Mouse (Mus musculus): Measurements from ENCODE around the gene Cbs. TPM values are rescaled to one million over a fixed set of nuclear protein-coding genes. Genes with fewer than 3 reads are reported as not detected.
"Not testable (repeated sequence)": the region's sequence is repeated elsewhere in the genome, so short reads cannot be mapped to it uniquely, and the experiment has no call there.

Gene Cbs
- total RNA-seq, 2 experiments from 2014 or later, result 17.8 to 39.9 TPM

DNA sequence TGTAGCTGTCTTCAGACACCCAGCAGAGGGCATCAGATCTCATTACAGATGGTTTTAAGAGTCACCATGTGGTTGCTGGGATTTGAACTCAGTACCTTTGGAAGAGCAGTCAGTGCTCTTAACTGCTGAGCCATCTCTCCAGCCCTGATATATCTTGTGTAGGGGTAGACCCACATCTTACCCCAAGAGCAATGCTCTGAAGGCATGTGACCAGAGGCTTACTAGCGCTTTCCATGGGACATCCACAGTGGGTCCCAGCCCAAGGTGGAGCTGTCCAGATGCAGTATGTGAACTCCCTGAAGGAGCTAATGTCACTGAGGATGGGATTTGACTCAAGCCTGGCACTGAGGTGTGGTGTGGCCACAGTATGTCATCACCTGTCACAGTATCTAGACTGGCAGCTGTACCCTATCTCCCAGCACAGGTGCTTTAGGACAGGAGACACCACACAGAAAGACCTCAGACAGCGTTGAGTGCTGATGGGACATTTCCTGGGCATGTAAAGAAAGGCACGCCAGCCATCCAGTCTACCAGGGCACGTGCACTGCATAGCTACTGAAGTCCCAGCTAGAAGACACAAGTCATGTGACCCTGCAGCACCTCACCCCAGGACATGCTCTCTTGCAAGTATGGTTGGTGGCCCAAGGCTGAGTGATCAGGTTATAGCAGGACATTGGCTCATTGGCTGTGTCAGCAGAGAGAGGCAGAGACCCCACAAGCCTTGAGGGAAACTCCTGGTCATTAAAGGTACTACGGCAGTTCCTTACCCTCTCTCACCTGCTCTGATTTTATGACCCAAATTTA is 9.4 kb upstream of the Cbs start:
- no peak for DNase-seq

DNA sequence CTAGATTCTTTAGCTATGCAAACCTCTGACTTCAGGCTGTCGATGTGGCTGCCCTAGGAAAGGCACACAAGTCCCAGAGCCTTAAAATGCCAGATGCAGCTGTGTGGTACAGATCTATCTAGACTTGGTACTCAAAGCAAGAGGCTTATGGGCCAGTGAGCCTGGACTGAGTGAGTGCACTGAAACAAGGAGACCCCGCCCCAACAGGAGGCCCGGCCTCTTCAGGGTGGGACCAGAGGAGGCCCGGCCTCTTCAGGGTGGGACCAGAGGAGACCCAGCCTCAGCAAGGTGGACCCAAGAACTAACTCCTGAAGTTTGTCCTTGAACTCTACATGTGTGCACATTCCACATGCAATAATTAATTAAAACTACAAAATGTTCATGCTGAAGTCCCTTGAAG is 5.9 kb upstream of the Cbs start:
- no peak for DNase-seq

DNA sequence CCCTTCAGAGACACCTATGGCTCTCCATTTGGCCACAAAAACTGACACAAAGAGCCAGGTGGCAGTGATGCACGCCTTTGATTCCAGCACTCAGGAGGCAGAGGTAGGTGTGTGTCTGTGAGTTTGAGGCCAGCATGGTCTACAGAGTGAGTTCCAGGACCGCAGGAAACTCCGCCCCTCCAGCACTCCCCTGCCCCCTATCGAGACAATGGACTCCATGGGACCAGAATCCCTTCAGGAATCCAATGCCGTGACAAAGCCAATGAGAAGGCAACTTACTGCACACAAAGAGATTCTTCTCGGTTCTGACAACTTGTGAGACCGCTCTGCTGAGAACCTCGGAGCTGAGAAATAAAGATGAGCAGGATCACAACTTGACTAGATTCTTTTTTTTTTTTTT is 5.3 kb upstream of the Cbs start:
- DNase-seq, result no peak

DNA sequence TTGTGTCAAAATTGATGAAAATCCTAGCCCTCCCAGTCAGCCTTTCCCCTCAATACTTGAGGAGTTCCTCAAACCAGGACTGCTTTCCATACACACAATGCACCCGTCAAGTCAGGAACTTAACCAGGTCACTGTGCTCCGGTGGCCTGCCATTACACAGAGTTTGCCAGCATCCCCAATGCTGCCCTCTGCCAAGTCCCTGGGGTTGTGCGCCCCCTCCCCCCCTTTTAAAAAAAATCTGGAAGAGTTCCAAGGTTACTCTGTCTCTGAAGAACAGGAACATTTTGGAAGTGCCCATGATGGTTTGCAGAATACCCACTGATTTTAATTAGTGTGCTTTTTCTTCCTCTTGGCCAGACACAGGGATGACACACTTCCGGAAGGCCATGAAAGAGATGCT is 2.6 kb upstream of the Cbs start:
- DNase-seq, result peak; percentile 43

DNA sequence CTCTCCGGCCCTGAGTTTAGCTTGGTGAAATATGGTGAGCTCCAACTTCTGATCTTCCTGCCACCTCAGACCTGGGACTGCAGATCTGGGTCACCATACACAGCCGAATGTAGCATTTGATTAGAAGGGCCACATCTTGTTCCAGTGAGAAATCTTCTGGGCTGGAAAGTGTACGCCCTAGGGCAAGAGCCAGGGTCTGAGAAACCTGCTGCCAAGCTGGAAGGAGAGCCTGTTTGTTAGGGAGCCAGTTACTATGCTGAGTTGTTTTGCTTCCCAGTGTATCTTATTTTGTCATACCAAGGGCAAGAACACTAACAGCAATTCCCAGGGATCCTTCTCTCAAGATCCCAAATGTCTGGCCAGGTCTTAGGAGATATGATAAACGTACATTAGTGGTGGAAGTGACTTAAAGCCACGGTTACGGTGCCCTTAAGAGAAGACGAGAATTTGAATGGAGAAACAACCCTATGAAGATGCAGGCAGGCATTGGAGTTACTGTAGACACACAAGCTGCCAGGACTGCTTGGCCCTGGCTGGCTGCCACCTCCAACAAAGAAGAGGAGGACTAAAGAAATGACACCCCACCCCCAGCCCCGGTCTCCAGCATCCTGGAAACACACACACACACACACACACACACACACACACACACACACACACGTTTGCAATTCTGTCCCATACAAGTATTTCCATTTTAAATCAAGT is 980 bp upstream of the Cbs start:
- peak; percentile 62 for DNase-seq

DNA sequence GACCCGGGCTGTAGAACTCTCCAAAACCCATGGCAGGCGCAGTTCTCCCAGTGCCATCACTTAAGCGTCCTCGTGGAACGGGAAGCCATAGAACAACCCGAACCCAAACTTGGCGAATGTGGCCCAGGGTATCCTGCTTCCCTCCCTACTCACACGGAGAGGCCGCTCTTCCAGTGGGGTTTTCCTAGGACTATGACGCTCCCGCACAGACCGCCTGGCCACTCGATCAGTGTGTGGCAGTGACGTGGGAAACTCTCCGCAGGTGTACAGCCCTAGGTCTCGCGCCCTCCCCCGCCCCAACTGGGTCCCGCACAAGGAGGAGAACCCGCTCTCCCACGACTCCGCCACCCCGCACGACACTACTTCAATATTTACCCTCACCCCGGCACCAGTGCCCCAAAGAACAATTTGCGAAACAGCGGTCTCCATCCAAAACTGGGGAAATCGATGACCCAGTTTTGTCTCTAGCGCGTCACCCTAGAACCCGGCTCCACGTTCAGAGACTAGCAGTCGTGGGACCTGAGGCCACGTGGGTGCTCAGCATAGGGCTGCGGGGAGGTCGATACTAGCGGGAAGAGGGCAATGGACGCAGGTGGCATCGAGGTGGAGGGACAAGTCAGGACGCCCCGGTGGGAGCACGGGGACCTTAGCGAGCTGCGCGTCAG is 629 bp downstream of the Cbs start:
- peak; percentile 19 for DNase-seq

DNA sequence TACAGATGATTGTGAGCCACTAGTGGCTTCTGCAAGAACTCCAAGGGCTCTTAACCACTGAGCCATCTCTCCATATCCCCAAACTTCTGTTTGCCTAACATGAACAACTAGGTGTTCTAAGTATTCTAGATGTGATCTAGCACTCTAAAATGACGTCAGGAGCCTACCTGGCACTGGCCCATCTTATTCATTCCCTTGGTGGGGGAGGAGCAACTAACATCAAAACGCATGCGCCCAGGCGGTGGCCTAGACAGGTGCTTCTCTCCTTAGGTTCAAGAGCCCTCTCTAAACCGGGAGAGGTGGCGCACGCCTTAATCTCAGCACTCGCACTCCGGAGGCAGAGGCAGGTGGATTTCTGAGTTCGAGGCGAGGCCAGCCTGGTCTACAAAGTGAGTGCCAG is 1.3 kb downstream of the Cbs start:
- DNase-seq, result no peak

DNA sequence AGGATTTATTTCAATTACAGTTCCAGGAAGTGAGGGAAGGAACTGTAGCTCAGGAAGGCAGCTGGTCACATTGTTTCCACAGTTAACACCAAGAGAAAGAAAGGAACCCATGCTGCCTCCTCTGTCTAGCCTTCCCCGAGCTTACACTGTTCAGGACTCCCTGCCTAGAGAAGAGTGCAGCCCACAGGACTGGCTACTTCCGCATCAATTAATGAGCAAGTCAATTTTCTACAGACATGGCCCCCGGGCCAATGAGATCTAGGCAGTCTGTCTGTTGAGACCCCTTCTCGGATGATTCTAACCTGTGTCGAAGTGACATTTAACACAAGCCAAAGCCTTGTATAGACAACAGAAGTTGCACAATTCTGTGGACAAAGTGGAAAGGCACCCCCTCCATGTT is 2.1 kb downstream of the Cbs start:
- DNase-seq, result no peak

DNA sequence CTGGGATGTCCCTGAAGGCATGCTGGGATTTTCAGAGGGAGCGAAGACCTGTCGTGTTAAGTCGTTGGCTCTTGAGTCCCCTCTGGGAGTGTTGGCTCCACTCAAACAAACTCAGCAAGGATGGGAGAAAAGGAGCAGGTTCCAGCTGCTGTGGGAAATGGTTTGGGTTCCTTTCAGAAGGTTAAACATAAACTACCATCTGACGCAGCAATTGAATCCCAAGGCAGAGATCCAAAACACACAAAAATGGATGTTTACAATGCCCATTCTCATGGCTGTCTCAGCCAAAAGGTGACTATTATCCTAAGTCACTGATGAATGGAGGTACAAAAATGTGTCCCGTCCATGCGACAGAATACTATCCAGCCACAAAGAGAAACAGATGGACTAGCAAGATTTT is 4.0 kb downstream of the Cbs start:
- no peak for DNase-seq

DNA sequence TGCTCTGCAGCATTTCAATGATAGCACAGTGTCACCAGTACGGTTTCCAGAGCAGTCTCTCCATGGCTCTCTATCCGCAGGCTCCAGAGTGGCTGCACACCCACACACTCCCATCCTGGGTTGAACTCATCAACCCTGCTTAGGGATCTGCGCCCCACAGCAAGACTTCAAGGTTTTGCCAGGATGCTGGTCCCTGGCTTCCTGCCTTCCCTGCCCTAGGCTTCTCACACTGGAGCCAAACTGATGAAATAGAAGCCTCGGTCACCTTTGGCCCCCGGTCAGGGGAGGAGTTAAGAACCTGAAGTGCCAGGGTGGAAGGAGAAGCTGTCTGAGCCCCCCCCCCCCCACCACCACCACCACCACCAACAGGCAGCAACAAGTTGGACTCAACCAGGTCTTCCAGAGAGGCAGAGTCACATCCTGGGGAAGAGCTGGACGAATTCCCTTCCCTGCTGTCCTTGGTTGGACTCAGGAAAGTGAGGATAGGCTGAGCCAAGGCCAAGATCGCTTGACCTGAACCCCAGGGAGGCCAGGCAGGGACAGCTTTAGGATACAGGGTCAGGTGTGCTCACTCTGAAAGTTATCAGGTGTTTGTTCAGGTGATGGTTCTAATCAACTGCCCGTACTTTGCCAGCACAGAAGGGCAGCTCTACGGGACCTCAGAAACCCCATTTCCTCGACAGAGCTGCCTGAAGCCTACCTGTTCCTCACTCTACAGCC is 5.8 kb downstream of the Cbs start:
- no peak for DNase-seq

DNA sequence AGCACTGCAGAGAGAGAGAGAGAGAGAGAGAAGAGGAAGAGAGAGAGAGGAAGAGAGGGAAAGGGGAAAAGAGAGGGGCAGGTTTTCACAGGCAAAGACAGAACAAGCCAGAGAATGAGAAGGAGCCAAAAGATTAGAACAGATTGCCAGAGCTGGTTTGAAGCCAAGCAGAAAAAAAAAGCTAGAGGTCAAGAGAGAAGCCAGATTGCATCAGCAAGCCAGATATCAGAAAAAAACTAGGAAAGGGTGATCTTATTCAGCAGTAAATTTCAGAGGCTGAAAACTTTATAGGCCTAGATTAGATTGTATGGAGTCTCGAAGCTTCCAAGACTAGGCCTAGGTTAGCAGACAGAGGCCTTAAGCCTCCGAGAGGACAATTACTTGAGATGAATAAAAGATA is 9.1 kb downstream of the Cbs start:
- no peak for DNase-seq

DNA sequence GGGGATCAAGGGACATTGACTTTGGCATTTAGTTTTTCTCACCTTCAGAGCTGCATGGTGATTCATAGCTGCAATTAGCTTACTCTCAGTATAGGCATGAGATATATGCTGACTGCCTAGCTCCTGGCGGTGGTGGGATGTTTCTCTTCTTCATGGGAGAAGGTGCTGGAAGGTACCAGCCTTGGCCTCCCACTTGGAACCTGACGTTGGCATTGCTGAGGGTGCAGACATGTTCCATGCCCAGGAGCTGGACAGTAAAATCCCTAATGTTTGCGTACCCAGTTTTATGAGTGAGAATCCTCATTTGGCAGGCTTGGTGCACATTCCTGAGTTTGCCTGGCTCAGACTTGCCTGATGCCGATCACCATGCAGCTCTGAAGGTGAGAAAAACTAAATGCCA is 13.9 kb downstream of the Cbs start:
- no peak for DNase-seq

DNA sequence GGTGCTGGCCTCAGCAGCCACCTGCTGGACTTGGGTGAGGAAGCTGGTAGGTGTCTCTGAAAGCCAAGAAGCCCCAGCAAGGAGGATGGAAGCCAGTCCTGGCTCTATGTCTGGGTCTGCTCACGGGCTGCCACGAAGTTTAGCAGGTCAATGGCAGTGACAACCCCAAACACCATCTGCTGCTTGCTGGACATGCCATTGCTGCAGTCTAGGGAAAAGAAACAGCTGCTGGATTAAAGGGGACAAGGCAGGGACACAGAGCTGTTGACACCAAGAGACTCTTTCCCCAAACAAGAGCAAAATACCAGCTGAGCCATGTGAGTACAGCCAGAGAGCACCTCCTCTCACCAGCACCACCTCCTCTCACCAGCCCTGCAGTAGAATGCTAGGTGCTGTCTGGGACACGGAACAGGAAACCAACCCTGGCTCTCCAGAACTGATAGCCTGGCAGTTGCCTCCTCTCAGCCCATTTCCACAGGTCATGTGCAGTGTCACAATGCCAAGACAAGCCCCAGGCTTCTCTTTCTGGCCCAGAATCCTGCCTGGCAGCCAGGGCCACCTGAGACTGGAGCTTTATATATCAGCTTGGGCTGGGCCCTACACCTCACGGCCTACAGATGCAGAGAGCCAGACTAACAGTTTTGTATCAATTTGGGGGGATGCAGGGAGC is 23.8 kb downstream of the Cbs start:
- DNase-seq, result no peak

DNA sequence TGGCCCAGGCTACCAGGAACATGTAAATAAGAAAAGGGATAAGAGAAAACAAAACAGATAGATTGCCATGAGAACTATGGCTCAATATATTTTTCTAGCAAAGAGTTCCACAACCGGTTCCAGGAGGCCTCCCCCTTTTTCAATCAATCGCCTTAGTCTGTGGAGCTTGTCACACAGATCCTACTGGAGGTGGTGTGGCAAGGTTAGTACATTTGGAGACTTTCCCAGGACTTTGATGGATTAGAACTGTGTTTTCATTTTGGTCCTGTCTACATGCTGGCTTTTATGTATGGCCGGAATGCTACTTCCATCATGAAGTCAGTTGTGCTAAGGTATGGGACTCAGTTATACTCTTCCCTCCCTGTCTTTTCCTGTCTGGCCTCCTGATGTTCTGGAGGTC is 27.1 kb downstream of the Cbs start:
- DNase-seq, result no peak

DNA sequence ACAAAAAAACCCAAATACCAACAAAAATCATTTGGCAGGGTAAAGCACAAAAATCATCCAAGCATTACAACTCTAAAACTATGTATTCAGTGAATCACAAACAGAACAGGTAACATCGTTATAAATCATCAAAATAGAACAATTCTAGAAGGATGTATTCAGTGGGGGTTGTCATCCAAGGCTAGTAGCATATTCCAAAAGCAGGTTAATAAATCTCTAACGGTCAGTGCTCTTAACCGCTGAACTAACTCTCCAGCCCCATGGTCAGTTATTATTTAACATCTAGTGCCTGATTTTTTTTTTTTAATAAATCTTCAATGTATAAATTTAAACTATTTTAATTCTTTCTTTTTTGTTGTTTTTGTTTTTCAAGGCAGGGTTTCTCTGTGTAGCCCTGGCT is 27.9 kb downstream of the Cbs start:
- not testable (repeated sequence) for DNase-seq

DNA sequence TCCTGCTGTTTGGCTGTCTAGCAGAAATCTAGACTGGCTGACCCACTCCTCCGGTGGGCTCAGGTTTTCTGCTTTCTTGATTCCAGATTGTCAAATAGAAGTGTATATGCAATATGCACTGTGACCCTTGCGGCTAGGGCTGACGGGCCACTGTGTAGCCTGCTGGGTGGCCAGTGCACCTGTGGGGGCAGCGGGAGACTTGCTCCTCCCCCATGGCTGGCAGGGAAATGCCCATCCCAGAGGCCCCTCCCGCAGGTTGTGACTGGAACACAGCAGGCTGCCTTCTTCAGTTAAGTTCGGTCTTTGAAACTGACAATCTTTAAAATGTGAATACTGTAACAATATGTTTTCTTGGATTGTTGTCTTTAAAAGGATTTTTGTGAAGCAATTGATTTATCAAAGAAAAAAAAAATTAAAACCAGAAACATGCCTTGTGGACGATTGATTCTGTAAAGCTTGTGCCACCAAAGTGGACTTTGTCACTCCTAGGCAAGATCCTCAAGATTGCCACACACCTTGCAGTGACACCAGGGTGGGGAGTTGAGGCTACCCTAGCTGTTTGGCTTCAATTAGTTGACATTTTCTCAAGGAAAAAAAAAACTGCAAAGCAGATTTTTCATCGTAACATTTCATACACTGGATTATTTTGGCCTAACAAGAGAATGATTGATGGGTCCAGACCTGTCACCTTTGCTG is 29.6 kb downstream of the Cbs start:
- DNase-seq, result no peak

DNA sequence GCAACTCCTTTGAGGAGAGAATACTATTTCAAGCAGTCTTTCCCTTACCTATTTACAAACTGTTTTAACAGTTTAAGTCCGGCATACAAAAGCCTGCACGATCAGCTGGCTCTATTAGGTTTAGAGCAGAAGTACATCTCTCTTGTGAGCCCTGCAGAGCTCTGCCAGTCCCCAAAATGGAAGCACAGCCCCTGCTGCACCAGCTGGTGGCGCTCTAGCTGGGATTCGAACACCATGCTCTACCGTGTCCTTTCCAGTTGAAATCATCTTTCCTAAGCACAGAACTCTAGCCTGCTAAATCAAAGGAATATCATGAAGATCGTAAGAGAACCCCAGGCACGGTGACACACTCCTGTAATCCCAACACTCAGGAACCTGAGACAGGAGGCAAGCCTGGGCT is 30.6 kb downstream of the Cbs start:
- DNase-seq, result no peak

DNA sequence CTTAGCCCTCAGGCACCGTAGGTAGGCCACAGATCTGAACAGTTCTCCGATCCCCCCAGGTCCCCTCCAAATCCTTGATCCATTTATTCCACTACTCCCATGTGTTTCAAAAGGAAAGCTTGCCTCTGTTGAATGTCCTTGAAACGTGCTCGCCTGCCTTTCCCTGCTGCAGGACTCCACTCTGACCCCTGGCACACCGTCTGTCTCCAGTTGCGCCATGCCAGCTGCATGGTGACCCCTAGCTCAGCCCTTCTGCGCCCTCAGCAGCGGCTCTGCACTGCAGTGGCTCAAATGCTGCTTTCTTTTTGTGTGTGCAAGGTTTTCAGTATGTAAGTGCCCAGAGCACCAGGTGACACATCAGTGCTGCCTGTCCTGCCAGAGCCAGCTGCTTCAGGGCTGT is 38.4 kb downstream of the Cbs start:
- DNase-seq, result peak; percentile 43

DNA sequence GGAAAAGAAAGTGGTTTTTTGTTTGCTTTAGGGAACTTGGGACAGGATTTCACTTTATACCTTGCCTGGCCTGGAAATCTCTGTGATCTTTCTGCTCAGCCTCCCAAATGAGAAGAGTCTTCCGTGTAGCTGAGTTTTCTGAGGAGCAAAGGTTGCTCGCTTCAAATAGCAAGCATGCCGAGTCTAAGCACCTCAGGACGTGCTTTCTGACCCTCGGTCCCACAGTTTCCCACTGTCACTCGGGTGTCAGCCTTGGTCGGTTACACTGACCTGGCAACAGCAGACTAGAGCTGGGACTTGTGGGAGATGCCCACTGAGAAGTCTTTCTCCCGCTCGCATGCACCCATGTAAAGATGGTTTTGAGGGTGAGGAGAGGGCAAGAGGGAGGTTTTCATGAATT is 39.1 kb downstream of the Cbs start:
- no peak for DNase-seq

DNA sequence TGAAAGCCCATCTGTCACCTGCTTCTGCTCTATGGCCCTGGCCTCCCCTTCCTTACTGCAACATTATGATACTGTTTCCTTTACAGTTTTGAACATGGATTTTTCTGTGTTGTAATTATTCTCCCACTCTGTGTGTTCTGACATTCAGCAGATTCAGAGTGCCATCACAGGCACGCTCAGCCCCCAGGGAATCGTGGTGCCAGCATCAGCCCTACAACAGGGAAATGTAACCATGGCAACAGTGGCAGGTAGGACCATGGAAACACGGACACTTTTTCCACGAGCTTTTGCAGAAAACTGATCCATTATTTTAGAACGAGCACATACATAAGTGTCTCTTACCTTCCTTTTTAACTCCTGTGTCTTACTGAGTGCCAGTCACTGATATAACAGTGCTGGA is 42.0 kb downstream of the Cbs start:
- DNase-seq, result no peak

DNA sequence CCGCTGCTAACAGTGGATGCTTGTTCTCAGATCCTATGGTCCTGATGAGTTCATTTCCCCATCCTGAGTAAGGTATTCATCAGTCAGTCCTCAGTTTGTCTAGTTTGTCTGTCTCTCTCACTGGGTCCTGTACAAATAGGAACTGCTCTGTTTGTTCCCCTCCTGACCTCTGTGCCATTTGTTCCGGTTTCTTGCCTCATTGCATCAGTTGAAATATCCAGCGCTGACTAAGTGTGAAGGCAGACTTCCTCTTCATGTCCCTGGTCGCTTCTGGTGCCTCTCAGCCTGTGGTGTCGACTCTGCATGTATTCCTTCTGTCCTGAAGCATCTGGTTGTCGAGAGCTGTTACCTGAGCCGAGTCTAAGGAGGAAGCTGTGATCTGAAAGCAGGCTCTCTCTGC is 42.4 kb downstream of the Cbs start:
- no peak for DNase-seq

DNA sequence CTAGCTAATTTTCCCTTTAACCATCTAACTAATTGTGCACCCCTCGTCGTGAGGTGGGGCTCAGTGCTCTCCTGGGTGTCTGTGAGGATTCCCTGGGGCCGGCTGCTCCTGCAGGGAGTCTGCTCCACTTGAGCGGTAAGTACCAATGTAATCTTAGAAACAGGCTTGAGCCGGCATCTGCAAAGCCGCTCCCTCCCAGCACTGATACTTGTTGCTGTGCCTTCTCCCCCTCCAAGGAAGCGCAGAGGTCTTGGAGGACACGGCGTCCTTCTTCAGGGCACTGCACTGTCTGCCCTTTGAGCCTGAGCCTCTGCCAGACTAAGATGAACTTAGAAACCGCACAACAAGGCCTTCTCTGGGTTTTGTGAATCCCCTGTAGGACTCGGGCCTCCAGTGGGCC is 46.2 kb downstream of the Cbs start:
- no peak for DNase-seq
